ENCODE assay signal across 15 mouse cellular contexts in genomic region chr8:92743108-92743507, GRCm38 (mm10).
DNase-seq lines count a peak whose midpoint lies in the region; ATAC-seq and TF ChIP-seq lines count a peak whose summit lies in the region.
"Had no signal": no experiment of that assay in that cellular context is flagged by ENCODE, and none has a peak within 500 bp of the region (broad histone marks: within the 10 kb centered on the region; RNA-seq: fewer than 3 reads in every experiment).

No protein-coding gene starts in this region.

- 17% methylated on average over 12 of the region's 12 CpGs for WGBS in neural tube, embryonic 15.5 days
- 23% methylated on average over 12 of the region's 12 CpGs for WGBS in forebrain, embryonic 11.5 days
- WGBS in cerebellum, adult 2 months: 47% methylated on average over 12 of the region's 12 CpGs

- TF ChIP-seq POLR2A in cerebellum, adult 2 months (IDR thresholded peaks at IDR 0.05; ENCODE audit: borderline replicate concordance, insufficient read depth, low read length): no peak

- no peaks in the 10 kb centered on the region for H3K9me3 ChIP-seq in neural tube, embryonic 15.5 days (replicated peaks)
- H3K9me3 ChIP-seq in forebrain, embryonic 11.5 days (ENCODE audit: control insufficient read depth, low read length): no peaks in the 10 kb centered on the region
- H3K9me3 ChIP-seq: lung, embryonic 15.5 days; neural tube, embryonic 13.5 days had no signal

- peak; percentile 35 for DNase-seq in neural tube, embryonic 10.5 days (ENCODE audit: extremely low spot score, low spot score)
- DNase-seq in forebrain, embryonic 11.5 days (ENCODE audit: low spot score): no peak
- peak; percentile 41 for DNase-seq in mesoderm, embryonic 11.5 days (ENCODE audit: low read depth, low spot score)
- DNase-seq in left cerebral cortex, adult 18-20 months (ENCODE audit: low spot score in 2 of 2): no peak
- no peak for DNase-seq in retina, postnatal 1 day
- no peak for DNase-seq in cerebellum, adult 2 months
- DNase-seq: cerebellum, adult 18-20 months; gastrocnemius, postnatal 14 days had no signal

- no peak overlapping the region for H3K4me2 ChIP-seq in neural tube, embryonic 15.5 days
- no peak overlapping the region for H3K4me2 ChIP-seq in forebrain, embryonic 11.5 days (ENCODE audit: low read depth, low read length, severe bottlenecking)
- H3K4me2 ChIP-seq: lung, embryonic 15.5 days; neural tube, embryonic 13.5 days had no signal

- H3K4me1 ChIP-seq in neural tube, embryonic 15.5 days: peaks cover 11% of the 10 kb centered on the region; the same call in 1 of the 2 replicates
- peaks cover 5% of the 10 kb centered on the region; the same call in 1 of the 2 replicates for H3K4me1 ChIP-seq in forebrain, embryonic 11.5 days (replicated peaks; ENCODE audit: control insufficient read depth, insufficient read depth, low read length)
- H3K4me1 ChIP-seq in cerebellum, adult 2 months (ENCODE audit: control insufficient read depth, insufficient read depth, low read length): no peaks in the 10 kb centered on the region
- H3K4me1 ChIP-seq: lung, embryonic 15.5 days had no signal

- H3K4me3 ChIP-seq in neural tube, embryonic 15.5 days (replicated peaks): no peak overlapping the region
- no peak overlapping the region for H3K4me3 ChIP-seq in forebrain, embryonic 11.5 days (ENCODE audit: low read depth, low read length)
- H3K4me3 ChIP-seq in cerebellum, adult 2 months (replicated peaks; ENCODE audit: insufficient read depth, low read depth, low read length): no peak overlapping the region
- H3K4me3 ChIP-seq: lung, embryonic 15.5 days; neural tube, embryonic 13.5 days had no signal

- no peaks in the 10 kb centered on the region for H3K36me3 ChIP-seq in neural tube, embryonic 15.5 days
- H3K36me3 ChIP-seq in forebrain, embryonic 11.5 days (ENCODE audit: control insufficient read depth, insufficient read depth, low read length): no peaks in the 10 kb centered on the region
- H3K36me3 ChIP-seq: lung, embryonic 15.5 days; neural tube, embryonic 13.5 days had no signal

- ATAC-seq in neural tube, embryonic 15.5 days (ENCODE audit: low FRiP score): no peak
- peak; percentile 58 for ATAC-seq in forebrain, embryonic 11.5 days (replicated peaks; ENCODE audit: low FRiP score)
- ATAC-seq: activated CD4-positive, CD25-positive, alpha-beta regulatory T cell, adult 4 months; inflammation-experienced regulatory T-cells, adult 6 months had no signal

- H3K9ac ChIP-seq in neural tube, embryonic 15.5 days (replicated peaks): no peak overlapping the region
- no peak overlapping the region for H3K9ac ChIP-seq in forebrain, embryonic 11.5 days (ENCODE audit: low read length)
- H3K9ac ChIP-seq: lung, embryonic 15.5 days; neural tube, embryonic 13.5 days had no signal

- H3K27me3 ChIP-seq in neural tube, embryonic 15.5 days (replicated peaks): peaks cover 35% of the 10 kb centered on the region; the same call in 1 of the 2 replicates
- 0 out of 2 replicates have a peak, but pooled peaks cover 2% of the 10 kb centered on the region for H3K27me3 ChIP-seq in forebrain, embryonic 11.5 days (ENCODE audit: control insufficient read depth, insufficient read depth, low read length)
- no peaks in the 10 kb centered on the region; the same call in 1 of the 2 replicates for H3K27me3 ChIP-seq in cerebellum, adult 2 months (ENCODE audit: control insufficient read depth, insufficient read depth, low read length)
- H3K27me3 ChIP-seq: lung, embryonic 15.5 days had no signal

- no peak for TF ChIP-seq CTCF in cerebellum, adult 2 months (IDR thresholded peaks at IDR 0.05; ENCODE audit: borderline replicate concordance, insufficient read depth, low read depth, low read length)

- no peak overlapping the region for H3K27ac ChIP-seq in neural tube, embryonic 15.5 days (replicated peaks)
- H3K27ac ChIP-seq in forebrain, embryonic 11.5 days (ENCODE audit: low read depth, low read length): no peak overlapping the region
- H3K27ac ChIP-seq in cerebellum, adult 2 months (ENCODE audit: insufficient read depth, low read length): no peak overlapping the region
- H3K27ac ChIP-seq: kidney, postnatal 0 days; lung, embryonic 15.5 days; neural tube, embryonic 13.5 days; stomach, postnatal 0 days had no signal

Comparison
In these comparisons a context has a peak if more than half of its experiments do, and no peak if none do; other contexts are left out.
1. DNase-seq: peak in neural tube, embryonic 10.5 days (single experiment) and mesoderm, embryonic 11.5 days (single experiment); none in forebrain, embryonic 11.5 days (single experiment), left cerebral cortex, adult 18-20 months (0 of 2), retina, postnatal 1 day (single experiment) and cerebellum, adult 2 months (0 of 2).